Mouse (Mus musculus) thymus, postnatal 0 days (tissue): ENCODE data around the gene Gm136. TPM values are rescaled to one million over a fixed set of nuclear protein-coding genes. Genes with fewer than 3 reads are reported as not detected.
A peak's percentile ranks its signal among the peaks of the same experiment; 100 is the strongest.

Source experiments
- DNase-seq: peaks from one replicate; pipeline ENCODE4 v3.0.0-alpha.2; 2015; ENCODE audit warnings: low spot score
- polyA plus RNA-seq: library from polyadenylated mRNA; unstranded; fragments of >200 nt; fragmentation: Nextera tagmentation; extraction: Ambion mirVana; gene quantifications from 2 replicates; pipeline ENCODE4 v1.2.1, GENCODE M21; 2015

The Gm136 gene
- polyA plus RNA-seq, 1 experiment from 2014 or later = not detected

DNA sequence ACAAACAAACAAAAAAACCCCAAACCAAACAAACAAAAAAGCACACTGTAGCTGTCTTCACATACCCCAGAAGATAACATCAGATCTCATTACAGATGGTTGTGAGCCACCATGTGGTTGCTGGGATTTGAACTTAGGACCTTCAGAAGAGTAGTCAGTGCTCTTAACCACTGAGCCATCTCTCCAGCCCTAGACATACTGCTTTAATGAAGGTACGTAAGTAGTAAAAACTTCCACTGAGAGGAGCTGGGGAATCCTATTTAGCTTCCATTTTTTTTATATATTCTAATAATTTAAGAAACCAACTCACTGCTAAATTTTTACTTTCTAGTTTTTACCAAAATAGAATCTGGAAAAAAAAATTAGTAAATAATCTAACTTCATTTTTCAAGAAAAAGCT is 41.0 kb downstream of the Gm136 start:
- DNase-seq = no peak

DNA sequence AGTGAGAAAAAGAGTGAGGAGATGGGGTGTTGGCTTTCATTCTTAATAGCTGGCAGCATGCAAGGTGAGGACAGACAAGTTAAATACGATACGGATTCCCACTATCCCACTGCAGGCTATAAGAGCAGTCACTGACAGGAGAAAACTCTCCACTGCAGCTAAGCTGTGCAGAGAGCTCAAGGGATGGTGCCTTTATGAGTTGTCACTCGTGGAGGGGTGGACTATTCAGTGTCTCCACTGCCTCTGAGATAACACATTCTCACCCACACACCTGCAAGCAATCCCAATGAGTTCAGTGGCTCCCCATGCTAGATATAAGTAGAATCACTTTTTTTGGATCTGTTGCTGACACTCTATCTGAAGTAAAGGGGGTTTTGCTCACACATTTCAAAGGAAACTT is 47.9 kb downstream of the Gm136 start:
- DNase-seq = no peak

DNA sequence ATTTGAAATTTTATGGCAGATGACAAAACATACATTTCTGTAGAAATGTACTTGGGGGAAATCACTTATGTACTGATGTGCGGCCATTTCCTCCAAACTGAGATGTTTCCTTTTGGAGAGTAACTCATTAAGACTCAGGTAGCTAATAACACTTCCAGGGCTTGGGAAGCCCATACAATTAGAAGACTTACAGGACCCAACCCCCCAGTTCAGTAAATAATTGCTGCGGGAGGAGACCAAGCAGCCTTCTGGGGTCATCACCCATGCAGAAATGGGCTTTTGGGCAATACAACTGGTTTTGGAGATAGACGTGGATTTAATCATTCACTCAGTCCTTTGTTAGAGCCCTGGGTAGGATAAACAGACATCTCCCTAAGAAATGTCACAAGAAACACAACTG is 48.8 kb downstream of the Gm136 start:
- DNase-seq = no peak

DNA sequence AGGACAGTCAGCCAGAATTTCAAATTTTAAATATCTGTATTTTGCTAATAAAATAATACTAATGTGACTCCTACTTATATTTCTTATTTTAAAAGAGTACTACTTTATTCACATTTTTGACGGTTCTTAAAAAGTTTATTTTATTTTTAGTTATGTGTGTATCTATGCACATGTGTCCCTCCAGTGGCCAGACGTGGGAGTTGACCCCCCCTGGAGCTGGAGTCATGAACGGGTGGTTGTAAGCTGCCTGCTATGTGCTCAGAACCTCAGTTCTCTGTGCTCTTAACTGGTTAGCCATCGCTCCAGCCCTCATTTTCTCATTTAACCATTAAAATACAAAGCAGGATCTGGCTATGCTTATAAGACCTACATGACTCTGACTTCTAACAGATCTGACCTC is 53.0 kb downstream of the Gm136 start:
- no peak for DNase-seq

DNA sequence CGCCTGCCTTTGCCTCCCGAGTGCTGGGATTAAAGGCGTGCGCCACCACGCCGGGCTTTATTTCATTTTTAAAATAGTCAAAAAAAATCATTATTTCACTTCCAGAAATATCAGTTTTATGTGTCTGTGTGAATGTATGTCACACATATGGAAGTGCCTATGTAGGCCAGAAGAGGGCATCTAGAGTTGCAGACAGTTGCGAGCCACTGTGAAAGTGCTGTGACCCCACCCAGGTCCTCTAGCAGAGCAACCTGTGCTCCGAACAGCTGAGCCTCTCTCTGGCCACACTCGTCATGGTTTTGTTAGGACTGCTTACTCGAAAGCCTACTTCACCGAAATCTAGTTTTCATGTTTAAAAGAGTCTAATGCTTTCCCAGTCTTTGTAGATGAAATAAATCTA is 53.8 kb downstream of the Gm136 start:
- no peak for DNase-seq

DNA sequence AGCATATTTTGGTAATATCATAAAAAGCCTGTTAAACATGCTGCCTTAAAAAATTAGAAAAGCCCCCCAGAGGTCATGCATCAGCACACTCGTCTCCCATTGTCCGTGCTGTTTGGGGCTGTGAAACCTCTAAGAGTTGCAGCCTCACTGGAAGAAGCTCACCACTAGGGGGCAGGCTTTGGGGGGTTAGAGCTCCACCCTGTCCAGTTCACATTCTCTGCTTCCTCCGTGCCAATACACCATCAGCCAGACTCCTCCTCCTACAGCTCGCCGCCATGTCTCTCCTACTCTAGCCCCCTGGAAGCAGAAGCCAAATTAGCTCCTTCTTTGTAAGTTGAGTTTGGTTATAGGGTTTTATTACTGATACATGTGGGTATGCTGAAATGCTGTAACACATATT is 54.5 kb downstream of the Gm136 start:
- DNase-seq = peak; percentile 61

Other genes starting within 250 kb of the Gm136 start
- gene Akirin2, start 205.3 kb downstream of the Gm136 start, polyA plus RNA-seq = 53.5 and 67.2 TPM in 2 replicates
- 91.6 and 93.2 TPM in 2 replicates for gene Orc3, start 141.3 kb downstream of the Gm136 start, polyA plus RNA-seq
- gene Rars2, start 141.3 kb downstream of the Gm136 start, polyA plus RNA-seq = 51.5 and 52.9 TPM in 2 replicates
- 15.9 and 26.0 TPM in 2 replicates for gene Slc35a1, start 68.8 kb downstream of the Gm136 start, polyA plus RNA-seq
- 0.33 and 0.56 TPM in 2 replicates for gene Cfap206, start 26.1 kb downstream of the Gm136 start, polyA plus RNA-seq
- 108 TPM in 2 replicates for gene Smim8, start 22.2 kb upstream of the Gm136 start, polyA plus RNA-seq
- gene Zfp292, start 126.7 kb upstream of the Gm136 start, polyA plus RNA-seq = 19.3 and 20.7 TPM in 2 replicates
- 1.7 and 1.8 TPM in 2 replicates for gene Cga, start 137.5 kb upstream of the Gm136 start, polyA plus RNA-seq